In the genomic region with DNA sequence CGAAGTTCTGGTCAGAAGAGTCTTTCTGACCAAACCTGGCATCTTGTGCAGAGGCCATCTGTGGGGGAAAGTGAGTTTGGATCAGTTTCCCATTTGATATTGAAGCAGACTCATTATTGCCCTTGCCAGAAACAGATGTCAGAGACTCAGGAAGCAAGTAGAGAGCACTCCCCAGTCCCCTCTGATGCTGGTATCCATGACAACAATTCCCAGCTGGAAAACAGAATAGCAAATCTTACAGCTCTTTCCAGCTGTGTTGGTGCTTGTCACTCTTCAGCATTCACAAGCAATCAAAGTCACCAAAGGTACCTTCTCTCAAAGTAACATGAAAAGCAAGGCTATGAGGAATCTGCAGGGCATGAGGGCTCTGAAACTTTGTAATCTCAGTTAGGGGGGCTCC, we compare ENCODE assay signal across 15 mouse cellular contexts. TPM values are rescaled to one million over a fixed set of nuclear protein-coding genes. Genes with fewer than 3 reads are reported as not detected.
DNase-seq lines count a peak whose midpoint lies in the region; ATAC-seq and TF ChIP-seq lines count a peak whose summit lies in the region.
"Had no signal": no experiment of that assay in that cellular context is flagged by ENCODE, and none has a peak within 500 bp of the region (broad histone marks: within the 10 kb centered on the region; RNA-seq: fewer than 3 reads in every experiment).

No protein-coding gene starts in this region.

- H3K9me3 ChIP-seq in forebrain, embryonic 16.5 days (ENCODE audit: control insufficient read depth, low read length), result no peaks in the 10 kb centered on the region
- H3K9me3 ChIP-seq: intestine, embryonic 15.5 days had no signal

- WGBS in forebrain, embryonic 16.5 days, result 60% methylated on average over 1 of the region's 1 CpGs

- H3K36me3 ChIP-seq in forebrain, embryonic 16.5 days (ENCODE audit: control insufficient read depth, insufficient read depth), result peaks cover 6% of the 10 kb centered on the region
- H3K36me3 ChIP-seq: intestine, embryonic 15.5 days had no signal

- no peak for TF ChIP-seq CTCF in brain, embryonic 14.5 days (IDR thresholded peaks at IDR 0.05; ENCODE audit: borderline replicate concordance, extremely low read depth, insufficient read depth, insufficient read length)
- TF ChIP-seq CTCF in left cerebral cortex, adult 2 months (IDR thresholded peaks at IDR 0.05), result no peak

- no peak overlapping the region for H3K4me2 ChIP-seq in forebrain, embryonic 16.5 days (ENCODE audit: low read length)
- H3K4me2 ChIP-seq: intestine, embryonic 15.5 days had no signal

- intact Hi-C loops in heart, postnatal 10 days (cut with DNase I), result no loop called here
- intact Hi-C loops in left cerebral cortex, adult 2 months (cut with DNase I), result no loop called here

- no peak overlapping the region for H3K9ac ChIP-seq in forebrain, embryonic 16.5 days (replicated peaks; ENCODE audit: low read depth, low read length)
- H3K9ac ChIP-seq: intestine, embryonic 15.5 days had no signal

- H3K4me1 ChIP-seq in forebrain, embryonic 16.5 days (replicated peaks; ENCODE audit: control insufficient read depth, insufficient read depth, low read length), result peaks cover 9% of the 10 kb centered on the region
- H3K4me1 ChIP-seq: intestine, embryonic 15.5 days had no signal

- TF ChIP-seq POLR2A in brain, embryonic 14.5 days (IDR thresholded peaks at IDR 0.05; ENCODE audit: borderline replicate concordance, extremely low read depth, insufficient read depth, insufficient read length, poor library complexity, severe bottlenecking), result no peak

- DNase-seq in heart, postnatal 10 days, result peak; percentile 35
- no peak for DNase-seq in heart, adult 11 months
- DNase-seq in brain, embryonic 14.5 days (ENCODE audit: low read depth), result peak; percentile 91
- DNase-seq in mesoderm, embryonic 11.5 days (ENCODE audit: low read depth, low spot score), result peak; percentile 43
- DNase-seq in gastrocnemius, postnatal 25 days, result no peak
- no peak for DNase-seq in adrenal gland, adult 8-10 months
- no peak for DNase-seq in left cerebral cortex, adult 2 months (ENCODE audit: extremely low spot score in 1 of 2, low spot score in 2 of 2)
- DNase-seq: kidney, postnatal 4 days; lung, postnatal 4 days; thymus, postnatal 14 days had no signal

- 0 out of 2 replicates have a peak overlapping the region, but pooled peaks have one; percentile 10 for H3K27ac ChIP-seq in forebrain, embryonic 16.5 days (ENCODE audit: low read length)
- H3K27ac ChIP-seq in left cerebral cortex, adult 2 months, result no peak overlapping the region
- H3K27ac ChIP-seq: intestine, embryonic 15.5 days had no signal

- no peak overlapping the region for H3K4me3 ChIP-seq in forebrain, embryonic 16.5 days (replicated peaks; ENCODE audit: low read length)
- no peak overlapping the region for H3K4me3 ChIP-seq in left cerebral cortex, adult 2 months
- H3K4me3 ChIP-seq: intestine, embryonic 15.5 days had no signal

- H3K27me3 ChIP-seq in forebrain, embryonic 16.5 days (replicated peaks; ENCODE audit: control insufficient read depth, insufficient read depth, low read length), result no peaks in the 10 kb centered on the region
- H3K27me3 ChIP-seq: intestine, embryonic 15.5 days had no signal

- peak; percentile 83 for ATAC-seq in forebrain, embryonic 16.5 days
- ATAC-seq: intestine, embryonic 15.5 days had no signal

RNA-seq across cellular contexts. Expression of a gene that starts 20.1 kb away (rescaled TPM):
- total RNA-seq in heart, postnatal 10 days (2021), result under 1 TPM; 0.24 to 0.25 TPM
- 43.4 and 89.6 TPM in 2 replicates for polyA plus RNA-seq in brain, embryonic 14.5 days (2012; rRNA removed)
- polyA plus RNA-seq in forebrain, embryonic 16.5 days (2015; fragmentation: Nextera tagmentation; extraction: Ambion mirVana), result 127 and 165 TPM in 2 replicates
- not detected for total RNA-seq in gastrocnemius, postnatal 25 days (2021)
- total RNA-seq in adrenal gland, adult 8-10 months (2022), result 10 to 100 TPM; 36.2 to 60.8 (median 47.7) TPM
- 100 to 1,000 TPM; 179 to 180 TPM for total RNA-seq in left cerebral cortex, adult 2 months (2021)
- total RNA-seq: common myeloid progenitor, adult 5-6 weeks; granulocyte monocyte progenitor cell, adult 5-6 weeks had no signal
- polyA plus RNA-seq: liver, adult 2 months had no signal

Comparison
In these comparisons a context has a peak if more than half of its experiments do, and no peak if none do; other contexts are left out.
1. DNase-seq: peak in heart, postnatal 10 days (2 of 2), brain, embryonic 14.5 days (single experiment) and mesoderm, embryonic 11.5 days (single experiment); none in heart, adult 11 months (single experiment), gastrocnemius, postnatal 25 days (single experiment), adrenal gland, adult 8-10 months (single experiment) and left cerebral cortex, adult 2 months (0 of 2).
2. RNA of a gene that starts 20.1 kb away (total RNA-seq): 179 to 180 TPM in left cerebral cortex, adult 2 months and 36.2 to 60.8 TPM in adrenal gland, adult 8-10 months; 0.24 to 0.25 TPM in heart, postnatal 10 days and not detected in gastrocnemius, postnatal 25 days; every median in the first group is over 10 times any median in the second.